Mouse (Mus musculus): Measurements from ENCODE around the gene C87436. TPM values are rescaled to one million over a fixed set of nuclear protein-coding genes. Genes with fewer than 3 reads are reported as not detected.
A peak's percentile ranks its signal among the peaks of the same experiment; 100 is the strongest.

The C87436 gene
- polyA plus RNA-seq, 1 experiment = 18.0 TPM

DNA sequence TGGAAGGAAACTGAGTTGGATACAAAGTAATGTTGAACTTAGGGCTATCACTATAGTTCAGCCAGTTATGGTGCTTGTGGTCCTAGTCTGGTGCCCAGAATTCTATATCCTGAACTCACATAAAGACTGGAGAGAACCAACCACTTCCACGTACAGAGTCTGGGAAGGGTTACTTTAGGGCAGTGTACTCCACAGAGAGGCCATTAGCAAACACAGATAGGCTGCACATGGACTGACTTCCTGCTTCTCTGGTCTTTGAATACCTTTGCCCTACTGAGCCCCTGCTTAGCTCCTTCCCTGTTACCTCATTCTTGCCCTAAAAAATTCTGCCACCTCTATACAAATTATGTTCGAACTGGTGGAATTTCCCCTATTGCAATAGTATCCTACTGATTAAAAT, 38.2 kb upstream of the C87436 start:
- DNase-seq (ENCODE audit: low read depth) = no peak
- TF ChIP-seq CTCF (IDR thresholded peaks at IDR 0.05; ENCODE audit: borderline replicate concordance, extremely low read depth, insufficient read depth, insufficient read length) (no peak), POLR2A (IDR thresholded peaks at IDR 0.05; ENCODE audit: borderline replicate concordance, extremely low read depth, insufficient read depth, insufficient read length, poor library complexity, severe bottlenecking) (no peak)

GRCm38 (mm10) chr6:86400972-86401371, 37.2 kb upstream of the C87436 start:
- DNase-seq (ENCODE audit: low read depth) = peak; percentile 84
- no peak for TF ChIP-seq POLR2A (IDR thresholded peaks at IDR 0.05; ENCODE audit: borderline replicate concordance, extremely low read depth, insufficient read depth, insufficient read length, poor library complexity, severe bottlenecking)
- TF ChIP-seq CTCF (IDR thresholded peaks at IDR 0.05; ENCODE audit: borderline replicate concordance, extremely low read depth, insufficient read depth, insufficient read length) = peak; percentile 70; the same call in 1 of the 2 replicates

DNA sequence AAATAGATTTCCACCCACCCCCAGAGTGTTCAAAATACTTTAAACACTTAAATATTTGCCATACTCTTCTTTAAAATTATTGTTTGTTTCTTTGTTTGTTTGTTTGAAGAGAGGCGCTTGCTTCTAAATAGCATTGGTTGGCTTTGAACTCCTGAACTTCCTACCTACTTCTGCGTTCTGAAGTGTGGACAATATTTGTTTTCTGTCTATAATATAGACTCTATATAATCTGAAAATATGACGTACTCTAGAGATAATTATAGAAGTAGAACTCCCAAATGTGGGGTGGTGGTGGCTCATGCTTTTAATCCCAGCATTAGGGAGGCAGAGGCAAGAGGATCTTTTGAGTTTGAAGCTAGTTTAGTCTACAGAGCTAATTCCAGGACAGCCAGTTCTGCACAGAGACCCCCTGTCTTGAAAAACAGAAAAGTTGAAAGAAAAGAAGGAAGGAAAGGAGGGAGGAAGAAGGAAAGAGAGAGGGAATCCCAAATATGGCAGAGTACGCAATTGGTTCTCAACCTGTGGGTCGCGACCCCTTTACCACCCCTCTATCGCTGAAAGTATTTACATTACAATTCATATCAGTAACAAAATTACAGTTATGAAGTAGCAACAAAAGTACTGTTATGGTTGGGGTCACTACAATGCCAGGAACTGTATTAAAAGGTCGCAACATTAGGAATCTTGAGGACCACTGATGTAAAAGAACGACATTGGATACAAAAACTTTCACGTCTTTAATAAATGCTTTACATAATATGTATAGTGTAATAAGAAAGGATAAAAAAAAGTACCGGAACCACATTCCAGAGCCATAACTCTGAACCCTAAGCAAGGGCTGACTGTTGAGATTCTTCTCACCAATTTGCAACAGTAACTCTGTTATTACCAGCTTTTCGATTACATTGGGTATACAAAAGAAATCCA, 35.2 kb upstream of the C87436 start:
- TF ChIP-seq CTCF (IDR thresholded peaks at IDR 0.05; ENCODE audit: borderline replicate concordance, extremely low read depth, insufficient read depth, insufficient read length) (no peak), POLR2A (IDR thresholded peaks at IDR 0.05; ENCODE audit: borderline replicate concordance, extremely low read depth, insufficient read depth, insufficient read length, poor library complexity, severe bottlenecking) (no peak)
- no peak for DNase-seq (ENCODE audit: low read depth)

DNA sequence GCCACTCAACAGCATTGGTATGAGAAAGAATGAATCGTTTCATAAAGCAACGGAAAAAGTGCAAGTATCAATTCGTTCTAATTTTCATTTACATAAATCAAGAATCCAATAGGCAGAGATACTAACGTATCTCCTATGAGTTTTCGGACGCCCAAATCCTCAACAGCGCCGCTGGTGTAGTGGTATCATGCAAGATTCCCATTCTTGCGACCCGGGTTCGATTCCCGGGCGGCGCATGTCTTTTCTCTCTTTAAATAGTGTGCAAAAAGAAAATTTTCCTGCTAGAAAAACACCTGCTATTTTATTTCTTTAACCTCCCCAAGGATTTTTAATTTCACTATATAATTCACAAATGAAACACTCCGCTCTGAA, 34.5 kb upstream of the C87436 start:
- peak; percentile 93 for DNase-seq (ENCODE audit: low read depth)

DNA sequence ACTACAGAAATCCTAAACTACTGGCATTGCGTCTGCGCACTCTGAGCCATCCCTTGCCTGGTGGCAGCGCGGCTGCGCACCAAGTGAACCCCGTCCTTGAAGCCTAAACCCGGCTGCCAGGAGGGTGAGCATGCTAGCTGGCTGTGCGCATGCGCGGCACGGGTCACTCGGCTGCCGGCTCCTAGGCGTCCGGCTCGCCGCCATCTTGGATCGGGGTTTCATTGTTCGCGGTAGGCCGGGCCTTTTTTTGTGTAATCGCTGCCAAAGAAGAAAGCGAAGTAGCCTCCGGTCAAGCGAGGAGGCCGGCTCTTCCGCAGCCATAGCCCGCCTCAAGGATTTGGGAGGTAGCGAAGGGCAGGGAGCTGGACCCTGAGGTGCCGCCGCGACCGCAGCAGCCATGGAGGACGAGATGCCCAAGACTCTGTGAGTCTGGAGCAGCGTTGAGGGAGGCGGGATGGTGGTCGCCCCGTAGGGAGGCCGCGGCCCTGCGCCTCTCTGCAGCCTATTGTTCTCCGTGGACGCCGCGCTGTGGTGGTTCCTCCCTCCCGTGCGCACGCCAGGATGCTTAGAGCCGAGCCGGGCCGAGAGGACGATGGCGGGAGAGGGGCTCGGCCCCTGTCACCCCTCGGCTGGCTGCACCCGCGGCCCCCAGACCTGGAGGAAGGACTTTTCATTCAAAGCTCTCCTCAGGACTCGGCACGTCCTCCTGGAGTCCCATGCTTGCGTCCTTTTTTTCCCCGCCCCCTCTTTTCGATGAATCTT, 33.9 kb upstream of the C87436 start, which contains the start of gene Tia1:
TSS of gene Tia1 (plus strand) at position 120 of the 762 bp plus-strand sequence.
- TF ChIP-seq CTCF (IDR thresholded peaks at IDR 0.05; ENCODE audit: borderline replicate concordance, extremely low read depth, insufficient read depth, insufficient read length) = no peak
- peak; percentile 69; the same call in 1 of the 2 replicates for TF ChIP-seq POLR2A (IDR thresholded peaks at IDR 0.05; ENCODE audit: borderline replicate concordance, extremely low read depth, insufficient read depth, insufficient read length, poor library complexity, severe bottlenecking)

More for the DNA sequence above, 34.5 kb upstream of the C87436 start:
- TF ChIP-seq CTCF (IDR thresholded peaks at IDR 0.05; ENCODE audit: borderline replicate concordance, extremely low read depth, insufficient read depth, insufficient read length) (no peak), POLR2A (IDR thresholded peaks at IDR 0.05; ENCODE audit: borderline replicate concordance, extremely low read depth, insufficient read depth, insufficient read length, poor library complexity, severe bottlenecking) (no peak)

DNA sequence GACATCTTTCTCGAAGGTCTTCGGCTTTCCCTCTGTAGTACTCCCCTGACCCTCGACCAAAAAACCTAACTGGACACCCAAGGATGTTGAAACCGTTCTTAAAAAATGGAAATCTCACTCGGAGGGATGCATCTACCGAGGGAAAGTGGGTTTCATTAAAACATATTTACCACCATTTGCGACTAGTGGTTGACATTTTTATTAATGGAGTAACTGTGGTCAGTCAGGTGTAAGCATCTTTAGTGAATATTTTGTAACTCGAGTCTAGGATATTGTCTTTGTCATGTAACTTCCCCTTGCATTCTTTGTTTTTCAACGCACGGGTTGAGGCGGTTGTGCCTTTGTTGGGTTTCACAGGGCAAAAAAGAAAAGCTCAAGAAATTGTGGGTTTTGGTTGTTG, 33.2 kb upstream of the C87436 start:
- peak; percentile 62 for DNase-seq (ENCODE audit: low read depth)
- no peak for TF ChIP-seq POLR2A (IDR thresholded peaks at IDR 0.05; ENCODE audit: borderline replicate concordance, extremely low read depth, insufficient read depth, insufficient read length, poor library complexity, severe bottlenecking)
- TF ChIP-seq CTCF (IDR thresholded peaks at IDR 0.05; ENCODE audit: borderline replicate concordance, extremely low read depth, insufficient read depth, insufficient read length) = no peak

More for the DNA sequence above, 33.9 kb upstream of the C87436 start, which contains the start of gene Tia1:
- DNase-seq (ENCODE audit: low read depth) = peak; percentile 99

DNA sequence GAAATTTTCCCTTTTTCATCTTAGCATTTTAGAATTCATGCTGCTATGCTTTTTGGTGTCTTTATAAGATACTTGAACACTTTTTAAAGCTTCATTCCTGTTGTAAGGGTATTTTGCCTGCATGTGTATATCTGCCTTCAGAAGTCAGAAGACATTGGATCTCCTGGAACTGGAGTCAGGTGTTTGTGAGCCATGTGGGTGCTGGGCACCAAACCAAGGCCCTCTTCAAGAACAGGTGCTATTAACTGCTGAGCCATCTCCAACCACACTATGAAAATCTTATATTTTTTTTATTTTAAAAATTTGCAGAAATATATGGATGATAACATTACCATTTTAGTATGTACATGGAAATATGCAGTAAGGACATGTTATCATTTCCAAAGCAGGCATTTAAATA, 31.9 kb upstream of the C87436 start:
- no peak for TF ChIP-seq POLR2A (IDR thresholded peaks at IDR 0.05; ENCODE audit: borderline replicate concordance, extremely low read depth, insufficient read depth, insufficient read length, poor library complexity, severe bottlenecking)
- no peak for TF ChIP-seq CTCF (IDR thresholded peaks at IDR 0.05; ENCODE audit: borderline replicate concordance, extremely low read depth, insufficient read depth, insufficient read length)
- peak; percentile 20 for DNase-seq (ENCODE audit: low read depth)

- TF ChIP-seq CTCF (IDR thresholded peaks at IDR 0.05; ENCODE audit: borderline replicate concordance, extremely low read depth, insufficient read depth, insufficient read length) = no peak
- no peak for DNase-seq (ENCODE audit: low read depth)
Observed at GRCm38 (mm10) chr6:86418711-86419110, 19.5 kb upstream of the C87436 start.

- TF ChIP-seq POLR2A (IDR thresholded peaks at IDR 0.05; ENCODE audit: borderline replicate concordance, extremely low read depth, insufficient read depth, insufficient read length, poor library complexity, severe bottlenecking) = no peak
- TF ChIP-seq CTCF (IDR thresholded peaks at IDR 0.05; ENCODE audit: borderline replicate concordance, extremely low read depth, insufficient read depth, insufficient read length) = no peak
- no peak for DNase-seq (ENCODE audit: low read depth)
Observed at GRCm38 (mm10) chr6:86419239-86419638, 18.9 kb upstream of the C87436 start.

GRCm38 (mm10) chr6:86420491-86420890, 17.7 kb upstream of the C87436 start:
- DNase-seq (ENCODE audit: low read depth) = no peak
- TF ChIP-seq CTCF (IDR thresholded peaks at IDR 0.05; ENCODE audit: borderline replicate concordance, extremely low read depth, insufficient read depth, insufficient read length) = peak; percentile 34; the same call in 1 of the 2 replicates
- TF ChIP-seq POLR2A (IDR thresholded peaks at IDR 0.05; ENCODE audit: borderline replicate concordance, extremely low read depth, insufficient read depth, insufficient read length, poor library complexity, severe bottlenecking) = no peak

GRCm38 (mm10) chr6:86426358-86426757, 11.8 kb upstream of the C87436 start, which contains the start of gene Gm44790:
TSS of gene Gm44790 (plus strand) at chr6:86426658.
- no peak for DNase-seq (ENCODE audit: low read depth)
- TF ChIP-seq CTCF (IDR thresholded peaks at IDR 0.05; ENCODE audit: borderline replicate concordance, extremely low read depth, insufficient read depth, insufficient read length) = no peak
- TF ChIP-seq POLR2A (IDR thresholded peaks at IDR 0.05; ENCODE audit: borderline replicate concordance, extremely low read depth, insufficient read depth, insufficient read length, poor library complexity, severe bottlenecking) = no peak

All from brain, embryonic 14.5 days (tissue).